24 mouse cellular contexts compared by ENCODE assay signal in the genomic region with DNA sequence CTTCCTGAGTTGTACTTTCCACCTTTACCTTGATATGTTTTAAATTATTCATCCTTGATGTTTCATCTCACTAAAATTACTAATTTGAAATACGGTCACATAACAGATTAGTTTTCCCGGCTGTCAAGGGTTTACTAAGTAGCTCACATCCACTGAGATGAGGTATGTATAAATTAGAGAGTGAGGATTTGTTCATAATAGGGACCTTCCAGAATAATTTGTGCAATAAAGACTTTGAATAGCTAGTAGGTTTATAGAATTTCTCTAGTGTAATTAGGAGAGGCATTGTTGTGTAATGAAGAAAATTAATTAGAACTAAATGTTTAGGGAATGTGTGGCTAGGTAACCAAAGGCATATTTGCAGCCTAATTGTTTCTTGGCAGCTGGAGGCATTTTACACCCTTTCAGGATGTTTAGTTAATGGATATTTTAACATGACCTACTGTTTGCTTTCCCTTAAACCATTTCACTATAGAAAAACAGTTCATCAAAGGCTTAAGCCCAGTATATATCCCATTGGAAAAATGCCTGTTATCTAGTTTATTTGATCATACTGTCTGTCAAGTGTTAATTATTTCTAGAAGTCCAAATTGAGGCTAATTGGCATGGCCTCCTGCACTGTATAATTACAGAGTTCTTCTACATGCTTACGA.
A peak's percentile ranks its signal among the peaks of the same experiment; 100 is the strongest.
DNase-seq lines count a peak whose midpoint lies in the region; ATAC-seq lines count a peak whose summit lies in the region.
"Had no signal": no experiment of that assay in that cellular context is flagged by ENCODE, and none has a peak within 500 bp of the region (broad histone marks: within the 10 kb centered on the region; RNA-seq: fewer than 3 reads in every experiment).

No protein-coding gene starts in this region.

- H3K27me3 ChIP-seq in midbrain, embryonic 12.5 days: no peaks in the 10 kb centered on the region
- no peaks in the 10 kb centered on the region for H3K27me3 ChIP-seq in midbrain, embryonic 16.5 days (ENCODE audit: control insufficient read depth, insufficient read depth, low read depth, low read length)
- H3K27me3 ChIP-seq in forebrain, embryonic 14.5 days (replicated peaks; ENCODE audit: control insufficient read depth, insufficient read depth, low read length): no peaks in the 10 kb centered on the region
- H3K27me3 ChIP-seq: heart, embryonic 13.5 days; lung, embryonic 15.5 days had no signal

- no peak overlapping the region for H3K4me2 ChIP-seq in midbrain, embryonic 12.5 days (replicated peaks)
- H3K4me2 ChIP-seq in midbrain, embryonic 16.5 days (ENCODE audit: low read length): no peak overlapping the region
- H3K4me2 ChIP-seq in forebrain, embryonic 14.5 days (ENCODE audit: low read length): no peak overlapping the region
- H3K4me2 ChIP-seq: heart, embryonic 13.5 days; liver, embryonic 11.5 days; lung, embryonic 15.5 days had no signal

- intact Hi-C loops in heart, postnatal 25 days (cut with DNase I): no loop called here

- H3K27ac ChIP-seq in midbrain, embryonic 12.5 days (replicated peaks): no peak overlapping the region
- H3K27ac ChIP-seq in midbrain, embryonic 16.5 days (ENCODE audit: low read length): no peak overlapping the region
- no peak overlapping the region for H3K27ac ChIP-seq in forebrain, embryonic 14.5 days (ENCODE audit: low read depth, low read length)
- H3K27ac ChIP-seq: gastrocnemius, adult 2 months; heart, adult 2 months; heart, embryonic 13.5 days; hindbrain, embryonic 10.5 days; lung, embryonic 15.5 days had no signal

- H3K4me1 ChIP-seq in midbrain, embryonic 12.5 days: peaks cover 3% of the 10 kb centered on the region; the same call in 1 of the 2 replicates
- no peaks in the 10 kb centered on the region; the same call in 1 of the 2 replicates for H3K4me1 ChIP-seq in midbrain, embryonic 16.5 days (ENCODE audit: control insufficient read depth, insufficient read depth, low read length)
- H3K4me1 ChIP-seq in forebrain, embryonic 14.5 days (ENCODE audit: control insufficient read depth, insufficient read depth, low read length): no peaks in the 10 kb centered on the region
- H3K4me1 ChIP-seq: heart, embryonic 13.5 days; hindbrain, embryonic 10.5 days; lung, embryonic 15.5 days had no signal

- WGBS in midbrain, embryonic 12.5 days: 79% methylated on average over 3 of the region's 3 CpGs
- WGBS in midbrain, embryonic 16.5 days: 57% methylated on average over 3 of the region's 3 CpGs
- WGBS in forebrain, embryonic 14.5 days: 13% methylated on average over 3 of the region's 3 CpGs

- H3K9ac ChIP-seq in midbrain, embryonic 12.5 days (replicated peaks): no peak overlapping the region
- no peak overlapping the region for H3K9ac ChIP-seq in midbrain, embryonic 16.5 days (ENCODE audit: low read depth, low read length)
- no peak overlapping the region for H3K9ac ChIP-seq in forebrain, embryonic 14.5 days (ENCODE audit: low read length)
- H3K9ac ChIP-seq: heart, embryonic 13.5 days; lung, embryonic 15.5 days had no signal

- DNase-seq in retina, postnatal 1 day: peak; percentile 38
- no peak for DNase-seq in retina, embryonic 14.5 days (ENCODE audit: low spot score)
- DNase-seq in forebrain, embryonic 14.5 days (ENCODE audit: low spot score): peak; percentile 88
- no peak for DNase-seq in heart, postnatal 25 days (ENCODE audit: low spot score)
- no peak for DNase-seq in kidney, postnatal 25 days
- DNase-seq: adrenal gland, adult 8-10 months; B cell, adult 2 months; cerebellum, adult 8-10 months; cerebellum, postnatal 25 days; gastrocnemius, adult 2 months; heart, adult 2 months; heart, postnatal 10 days; kidney, adult 9 months; kidney, postnatal 10 days; layer of hippocampus, adult 9-11 months; thymus, adult 2 months; thymus, postnatal 36 days had no signal

- peak; percentile 65; the same call in 1 of the 2 replicates for ATAC-seq in midbrain, embryonic 12.5 days (ENCODE audit: low FRiP score, low read depth)
- ATAC-seq in midbrain, embryonic 16.5 days: no peak
- ATAC-seq in forebrain, embryonic 14.5 days: peak; percentile 94
- ATAC-seq: intestine, postnatal 0 days had no signal

- H3K9me3 ChIP-seq in midbrain, embryonic 12.5 days: no peaks in the 10 kb centered on the region
- no peaks in the 10 kb centered on the region for H3K9me3 ChIP-seq in midbrain, embryonic 16.5 days (replicated peaks; ENCODE audit: control insufficient read depth, low read length, poor library complexity, severe bottlenecking)
- no peaks in the 10 kb centered on the region for H3K9me3 ChIP-seq in forebrain, embryonic 14.5 days (replicated peaks; ENCODE audit: control insufficient read depth, low read length)
- H3K9me3 ChIP-seq: heart, embryonic 13.5 days; hindbrain, embryonic 10.5 days; lung, embryonic 15.5 days had no signal

- H3K36me3 ChIP-seq in midbrain, embryonic 12.5 days: no peaks in the 10 kb centered on the region
- H3K36me3 ChIP-seq in midbrain, embryonic 16.5 days (ENCODE audit: control insufficient read depth, insufficient read depth, low read length): no peaks in the 10 kb centered on the region
- no peaks in the 10 kb centered on the region for H3K36me3 ChIP-seq in forebrain, embryonic 14.5 days (ENCODE audit: control insufficient read depth, insufficient read depth, low read length)
- H3K36me3 ChIP-seq: heart, embryonic 13.5 days; hindbrain, embryonic 10.5 days; lung, embryonic 15.5 days had no signal

- no peak overlapping the region for H3K4me3 ChIP-seq in midbrain, embryonic 12.5 days
- no peak overlapping the region for H3K4me3 ChIP-seq in midbrain, embryonic 16.5 days (ENCODE audit: low read depth, low read length)
- H3K4me3 ChIP-seq in forebrain, embryonic 14.5 days (ENCODE audit: low read depth, low read length): no peak overlapping the region
- H3K4me3 ChIP-seq: gastrocnemius, adult 2 months; heart, adult 2 months; heart, embryonic 13.5 days; hindbrain, embryonic 10.5 days; lung, embryonic 15.5 days had no signal

Comparison
In these comparisons a context has a peak if more than half of its experiments do, and no peak if none do; other contexts are left out.
1. DNase-seq: peak in retina, postnatal 1 day (single experiment) and forebrain, embryonic 14.5 days (single experiment); none in retina, embryonic 14.5 days (single experiment), heart, postnatal 25 days (single experiment) and kidney, postnatal 25 days (0 of 2).